Mouse (Mus musculus) kidney, embryonic 14.5 days (tissue): ENCODE results near the gene Kank4. TPM values are rescaled to one million over a fixed set of nuclear protein-coding genes. Genes with fewer than 3 reads are reported as not detected.

Experiments
- ATAC-seq: fragments of 200-750 bp; cut with Nextera tagmentation; 2 replicates; pipeline ENCODE4 v1.8.0; 2017; ENCODE audit warnings: moderate number of reproducible peaks, mild to moderate bottlenecking, moderate TSS enrichment, moderate library complexity; ENCODE audit not compliant: low FRiP score, low TSS enrichment
- H3K27ac ChIP-seq: fragments of 300-500 bp; sonication (generic); 2 replicates; pipeline ENCODE4 v1.5.1; 2014; ENCODE audit warnings: low read depth, mild to moderate bottlenecking, low read length, moderate library complexity, mixed read lengths
- H3K27me3 ChIP-seq: fragments of 300-500 bp; sonication (generic); 2 replicates; pipeline ENCODE4 v1.6.1; 2014; ENCODE audit warnings: mild to moderate bottlenecking, low read length; ENCODE audit not compliant: control insufficient read depth, insufficient read depth
- H3K36me3 ChIP-seq: fragments of 300-500 bp; sonication (generic); 2 replicates; pipeline ENCODE4 v1.6.1; 2014; ENCODE audit warnings: low read length, mixed read lengths; ENCODE audit not compliant: control insufficient read depth, insufficient read depth
- H3K4me1 ChIP-seq: fragments of 300-500 bp; sonication (generic); 2 replicates; pipeline ENCODE4 v1.6.1; 2014; ENCODE audit warnings: low read length, mixed read lengths; ENCODE audit not compliant: control insufficient read depth, insufficient read depth
- H3K4me2 ChIP-seq: fragments of 300-500 bp; sonication (generic); replicated peaks from 2 replicates; pipeline ENCODE4 v1.6.1; 2014; ENCODE audit warnings: low read depth, mild to moderate bottlenecking, low read length
- H3K4me3 ChIP-seq: fragments of 300-500 bp; sonication (generic); 2 replicates; pipeline ENCODE4 v1.5.1; 2014; ENCODE audit warnings: mild to moderate bottlenecking, low read length
- H3K9ac ChIP-seq: fragments of 300-500 bp; sonication (generic); 2 replicates; pipeline ENCODE4 v1.6.1; 2014; ENCODE audit warnings: low read depth, mild to moderate bottlenecking, low read length, moderate library complexity
- H3K9me3 ChIP-seq: fragments of 300-500 bp; sonication (generic); 2 replicates; pipeline ENCODE4 v1.6.1; 2016; ENCODE audit warnings: low read length; ENCODE audit not compliant: control insufficient read depth
- WGBS: fragments of 180-500 bp; shearing (Covaris S2); extraction: QIAGEN DNeasy Blood & Tissue Kit; methylation state at CpG from one replicate; pipeline ENCODE4 v1.1.7; 2014; 5-methylcytosine and 5-hydroxymethylcytosine counted together
- polyA plus RNA-seq: library from polyadenylated mRNA; unstranded; fragments of >200 nt; fragmentation: Nextera tagmentation; extraction: Ambion mirVana; gene quantifications from 2 replicates; pipeline ENCODE4 v1.2.1, GENCODE M21; 2014

The Kank4 gene
- polyA plus RNA-seq, 1 experiment from 2014 or later: 3.5 TPM

DNA sequence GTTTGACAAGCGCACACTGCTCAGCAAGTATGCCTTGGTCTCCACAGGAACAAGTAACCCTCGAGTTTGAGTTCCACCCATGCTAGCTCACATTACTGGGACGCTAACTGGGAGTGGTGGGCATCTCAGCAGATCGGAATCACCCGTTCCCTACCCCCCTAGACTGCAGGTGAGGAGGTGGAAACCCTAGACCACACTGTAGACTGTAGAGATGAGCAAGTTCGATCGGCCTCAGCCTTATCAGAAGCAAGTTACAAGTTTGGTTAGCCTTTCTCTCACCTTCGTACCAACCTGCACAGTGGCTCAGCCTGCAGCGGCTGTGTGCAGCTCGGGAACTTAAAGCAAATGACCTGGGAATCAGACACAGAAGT, 98.8 kb downstream of the Kank4 start:
- Histone ChIP-seq H3K27me3 (no peaks in the 10 kb centered on the region), H3K9ac (no peak overlapping the region), H3K4me1 (no peaks in the 10 kb centered on the region), H3K27ac (no peak overlapping the region), H3K4me3 (no peak overlapping the region), H3K36me3 (no peaks in the 10 kb centered on the region), H3K9me3 (no peaks in the 10 kb centered on the region), H3K4me2 (no peak overlapping the region)
- no peak for ATAC-seq
- WGBS: 85% methylated on average over 10 of the region's 10 CpGs

DNA sequence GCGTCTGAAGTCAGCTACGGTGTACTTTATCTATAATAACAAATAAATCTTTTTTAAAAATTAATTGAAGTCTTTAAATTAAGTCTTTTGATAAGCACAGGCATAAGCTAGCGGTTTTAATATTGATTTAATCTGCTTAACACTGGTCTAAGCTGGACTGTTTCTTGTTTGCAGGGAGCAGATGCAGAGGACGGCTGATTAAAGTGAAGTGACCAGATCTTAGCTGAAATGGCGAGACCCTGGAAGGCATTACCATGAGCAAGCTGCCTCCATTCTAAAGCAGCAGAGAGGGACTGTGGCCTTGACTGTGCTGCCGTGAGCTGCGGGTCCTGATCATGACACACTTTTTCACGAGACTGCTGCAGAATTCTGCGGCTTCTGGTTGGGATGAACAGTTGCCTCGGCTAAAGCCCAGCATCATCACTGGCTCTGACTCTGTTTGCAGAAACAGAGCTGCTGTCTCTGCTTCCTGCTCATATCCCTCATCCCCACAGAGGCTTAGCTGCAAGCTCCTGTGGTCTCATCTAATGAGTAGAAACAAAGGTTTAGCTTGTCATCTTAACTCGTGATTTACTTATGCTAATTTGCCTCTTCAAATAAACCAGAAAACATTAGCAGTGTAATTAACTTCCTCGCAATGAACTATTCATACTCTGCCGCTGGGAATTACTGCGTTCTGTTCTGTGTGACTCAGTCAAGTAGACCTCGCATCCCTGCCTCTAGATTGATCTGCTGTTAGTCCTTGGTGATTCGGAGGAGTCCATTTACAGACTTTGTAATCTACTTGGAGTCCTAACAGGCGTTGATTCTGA, 99.4 kb downstream of the Kank4 start:
- H3K9me3 ChIP-seq: no peaks in the 10 kb centered on the region
- H3K4me1 ChIP-seq: no peaks in the 10 kb centered on the region
- H3K27me3 ChIP-seq: no peaks in the 10 kb centered on the region
- no peak overlapping the region for H3K27ac ChIP-seq
- no peaks in the 10 kb centered on the region for H3K36me3 ChIP-seq
- H3K4me3 ChIP-seq: no peak overlapping the region
- no peak overlapping the region for H3K4me2 ChIP-seq
- no peak overlapping the region for H3K9ac ChIP-seq
- no peak for ATAC-seq
- WGBS: 87% methylated on average over 17 of the region's 17 CpGs

DNA sequence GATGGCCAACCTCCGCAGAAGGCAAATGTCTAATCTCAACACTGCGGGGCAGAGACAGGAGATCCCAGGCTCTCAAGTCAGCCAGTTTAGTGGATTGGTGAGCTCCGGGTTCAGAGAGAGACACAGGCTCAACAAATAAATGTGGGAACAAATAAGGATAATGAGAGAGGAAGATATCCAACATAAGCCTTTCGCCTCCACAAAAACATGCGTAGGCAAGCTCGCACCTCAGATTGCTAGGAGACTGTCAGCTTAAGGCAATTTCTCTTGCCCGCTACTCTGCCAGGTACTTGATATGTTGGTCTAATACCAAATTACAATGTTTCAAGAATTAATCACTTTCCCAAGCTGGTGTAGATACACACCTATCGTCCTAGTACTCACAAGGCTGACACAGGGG, 106.4 kb downstream of the Kank4 start:
- Histone ChIP-seq H3K4me2 (no peak overlapping the region), H3K4me3 (no peak overlapping the region)
- WGBS: 93% methylated on average over 8 of the region's 8 CpGs

More for the DNA sequence above, 106.4 kb downstream of the Kank4 start:
- Histone ChIP-seq H3K36me3 (no peaks in the 10 kb centered on the region), H3K27ac (no peak overlapping the region), H3K9me3 (no peaks in the 10 kb centered on the region), H3K27me3 (no peaks in the 10 kb centered on the region), H3K9ac (no peak overlapping the region), H3K4me1 (no peaks in the 10 kb centered on the region)
- ATAC-seq: no peak

Other genes starting within 250 kb of the Kank4 start
- gene L1td1, start 90.8 kb downstream of the Kank4 start, polyA plus RNA-seq: 0.64 and 0.79 TPM in 2 replicates
- gene I0C0044D17Rik, start 6.3 kb upstream of the Kank4 start, polyA plus RNA-seq: not detected in 2 replicates
- 109 and 141 TPM in 2 replicates for gene Usp1, start 106.3 kb upstream of the Kank4 start, polyA plus RNA-seq
- 1.7 and 1.8 TPM in 2 replicates for gene Angptl3, start 213.4 kb upstream of the Kank4 start, polyA plus RNA-seq